9 mouse cellular contexts compared by ENCODE assay signal in genomic region chr19:24861612-24862451, GRCm38 (mm10). TPM values are rescaled to one million over a fixed set of nuclear protein-coding genes. Genes with fewer than 3 reads are reported as not detected.
DNase-seq lines count a peak whose midpoint lies in the region; ATAC-seq and TF ChIP-seq lines count a peak whose summit lies in the region.
"Had no signal": no experiment of that assay in that cellular context is flagged by ENCODE, and none has a peak within 500 bp of the region (broad histone marks: within the 10 kb centered on the region; RNA-seq: fewer than 3 reads in every experiment).

Gene Pgm5, minus strand, starts transcription at chr19:24861855.

- peak; percentile 37 for DNase-seq in ovary, postnatal 10 days (ENCODE audit: low spot score)
- no peak for DNase-seq in ovary, adult 18-20 months (ENCODE audit: low spot score)
- peak; percentile 16 for DNase-seq in gastrocnemius, adult 18-20 months (ENCODE audit: low spot score)
- DNase-seq in liver, adult 2 months (ENCODE audit: extremely low read depth, low read depth, low spot score) = no peak
- DNase-seq in cerebellum, adult 9-10 months = no peak
- DNase-seq in frontal cortex, postnatal 10 days (ENCODE audit: low spot score in 2 of 2) = no peak

- no peak for TF ChIP-seq POLR2A in liver, adult 2 months (IDR thresholded peaks at IDR 0.05; ENCODE audit: extremely low read depth, insufficient read depth, low read length)

- peaks cover 3% of the 10 kb centered on the region; the same call in 1 of the 2 replicates for H3K4me1 ChIP-seq in hindbrain, embryonic 12.5 days
- H3K4me1 ChIP-seq in liver, adult 2 months (ENCODE audit: control insufficient read depth, insufficient read depth, low read length) = no peaks in the 10 kb centered on the region
- H3K4me1 ChIP-seq in neural tube, embryonic 15.5 days = peaks cover 10% of the 10 kb centered on the region

- no peak within 1 kb of the TSS for H3K27ac ChIP-seq in hindbrain, embryonic 12.5 days
- no peak within 1 kb of the TSS for H3K27ac ChIP-seq in liver, adult 2 months (replicated peaks; ENCODE audit: insufficient read depth, low read depth, low read length)
- 0 out of 2 replicates have a peak within 1 kb of the TSS, but pooled peaks have one; percentile 33 for H3K27ac ChIP-seq in neural tube, embryonic 15.5 days (replicated peaks)

- H3K4me2 ChIP-seq in hindbrain, embryonic 12.5 days (replicated peaks) = peak within 1 kb of the TSS; percentile 66
- peak within 1 kb of the TSS; percentile 59 for H3K4me2 ChIP-seq in neural tube, embryonic 15.5 days

- no peaks in the 10 kb centered on the region for H3K79me2 ChIP-seq in liver, adult 2 months (ENCODE audit: control insufficient read depth, insufficient read depth, low read length)

- H3K9me3 ChIP-seq in hindbrain, embryonic 12.5 days (replicated peaks) = no peaks in the 10 kb centered on the region
- H3K9me3 ChIP-seq in neural tube, embryonic 15.5 days (replicated peaks) = no peaks in the 10 kb centered on the region

- no peaks in the 10 kb centered on the region for H3K36me3 ChIP-seq in hindbrain, embryonic 12.5 days
- no peaks in the 10 kb centered on the region for H3K36me3 ChIP-seq in liver, adult 2 months (ENCODE audit: control insufficient read depth, insufficient read depth, low read length)
- no peaks in the 10 kb centered on the region for H3K36me3 ChIP-seq in neural tube, embryonic 15.5 days

- no peak for ATAC-seq in hindbrain, embryonic 12.5 days (ENCODE audit: low FRiP score)
- peak; percentile 78 for ATAC-seq in neural tube, embryonic 15.5 days (ENCODE audit: low FRiP score)

- WGBS in hindbrain, embryonic 12.5 days = 2% methylated on average over 34 of the region's 39 CpGs
- 3% methylated on average over 39 of the region's 39 CpGs for WGBS in liver, adult 2 months
- WGBS in neural tube, embryonic 15.5 days = 1% methylated on average over 38 of the region's 39 CpGs

- peaks cover 32% of the 10 kb centered on the region for H3K27me3 ChIP-seq in hindbrain, embryonic 12.5 days
- H3K27me3 ChIP-seq in liver, adult 2 months (ENCODE audit: control insufficient read depth, insufficient read depth, low read length) = peaks cover 7% of the 10 kb centered on the region
- peaks cover 32% of the 10 kb centered on the region for H3K27me3 ChIP-seq in neural tube, embryonic 15.5 days (replicated peaks)
- H3K27me3 ChIP-seq: CH12.LX had no signal

- H3K4me3 ChIP-seq in hindbrain, embryonic 12.5 days = peak within 1 kb of the TSS; percentile 40
- H3K4me3 ChIP-seq in liver, adult 2 months (ENCODE audit: insufficient read depth, low read depth, low read length) = peak within 1 kb of the TSS; percentile 55
- peak within 1 kb of the TSS; percentile 44 for H3K4me3 ChIP-seq in neural tube, embryonic 15.5 days (replicated peaks)

- no peak for TF ChIP-seq CTCF in liver, adult 2 months (IDR thresholded peaks at IDR 0.05; ENCODE audit: low read depth, low read length)

- H3K9ac ChIP-seq in hindbrain, embryonic 12.5 days = peak within 1 kb of the TSS; percentile 48; the same call in 1 of the 2 replicates
- peak within 1 kb of the TSS; percentile 69 for H3K9ac ChIP-seq in liver, adult 2 months (ENCODE audit: low read depth, low read length)
- H3K9ac ChIP-seq in neural tube, embryonic 15.5 days (replicated peaks) = peak within 1 kb of the TSS; percentile 20

RNA-seq across cellular contexts. Expression of gene Pgm5, which starts in this region (rescaled TPM):
- total RNA-seq in gastrocnemius, adult 18-20 months (2021) = 10 to 100 TPM; 14.2 to 19.3 TPM
- 1.6 and 1.9 TPM in 2 replicates for polyA plus RNA-seq in hindbrain, embryonic 12.5 days (2016; fragmentation: Nextera tagmentation; extraction: Ambion mirVana)
- total RNA-seq in liver, adult 2 months (2014; rRNA removed) = 1.1 and 1.7 TPM in 2 replicates
- polyA plus RNA-seq in liver, adult 2 months (2012; rRNA removed) = 0.46 and 0.66 TPM in 2 replicates
- 1.2 and 4.2 TPM in 2 replicates for polyA plus RNA-seq in neural tube, embryonic 15.5 days (2015; fragmentation: Nextera tagmentation; extraction: Ambion mirVana)
- total RNA-seq: CH12.LX had no signal

Comparison
In these comparisons a context has a peak if more than half of its experiments do, and no peak if none do; other contexts are left out.
1. DNase-seq: peak in ovary, postnatal 10 days (single experiment) and gastrocnemius, adult 18-20 months (single experiment); none in ovary, adult 18-20 months (single experiment), liver, adult 2 months (single experiment), cerebellum, adult 9-10 months (single experiment) and frontal cortex, postnatal 10 days (0 of 2).
2. Peak in every context shown above with its lines, with median percentiles within 50 percentile points of each other: H3K4me3 ChIP-seq and H3K9ac ChIP-seq.